Mouse (Mus musculus): ENCODE results near the gene Uqcc2. TPM values are rescaled to one million over a fixed set of nuclear protein-coding genes. Genes with fewer than 3 reads are reported as not detected.

Uqcc2 gene
- total RNA-seq, 2 experiments from 2014 or later, result 245 to 370 TPM

DNA sequence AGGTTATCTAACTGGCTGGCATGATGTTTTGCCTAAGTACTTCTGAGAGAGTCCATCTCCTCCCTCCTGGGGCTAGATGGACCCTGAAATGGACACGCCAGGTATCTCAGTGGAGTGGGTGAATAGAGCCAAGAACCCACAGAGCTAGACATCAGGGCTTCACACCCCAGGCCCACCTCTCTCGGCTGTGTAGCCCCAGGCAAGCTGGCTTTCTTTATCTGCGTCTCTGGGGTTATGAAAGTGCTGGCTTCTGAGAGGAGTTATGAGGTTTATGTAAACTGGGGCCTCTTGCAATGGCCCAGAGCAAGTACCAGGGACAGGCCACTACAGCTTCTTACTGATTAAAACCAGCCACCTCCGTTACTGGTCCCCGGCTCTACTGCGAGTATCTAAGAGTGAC lies 21.2 kb upstream of the Uqcc2 start:
- DNase-seq, result no peak

DNA sequence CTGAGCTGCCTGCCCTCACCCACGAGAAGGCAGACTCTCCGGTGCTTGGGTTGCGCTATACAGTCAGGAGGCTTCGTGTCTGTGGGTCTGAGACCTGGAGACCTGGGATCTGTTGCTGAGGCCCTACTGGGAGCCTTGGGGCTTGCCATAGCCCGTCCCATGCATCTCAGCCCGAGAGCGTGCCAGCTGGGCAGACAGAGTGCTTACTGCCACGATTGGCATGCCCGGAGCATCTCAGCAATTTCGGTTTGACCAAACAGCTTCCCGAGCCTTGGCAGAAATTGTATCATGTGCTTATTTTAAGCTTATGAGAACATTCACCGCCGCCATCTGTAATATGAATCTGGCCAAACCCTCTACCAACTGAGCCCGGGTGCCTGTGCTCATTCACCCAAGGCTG lies 20.5 kb upstream of the Uqcc2 start:
- DNase-seq, result no peak

DNA sequence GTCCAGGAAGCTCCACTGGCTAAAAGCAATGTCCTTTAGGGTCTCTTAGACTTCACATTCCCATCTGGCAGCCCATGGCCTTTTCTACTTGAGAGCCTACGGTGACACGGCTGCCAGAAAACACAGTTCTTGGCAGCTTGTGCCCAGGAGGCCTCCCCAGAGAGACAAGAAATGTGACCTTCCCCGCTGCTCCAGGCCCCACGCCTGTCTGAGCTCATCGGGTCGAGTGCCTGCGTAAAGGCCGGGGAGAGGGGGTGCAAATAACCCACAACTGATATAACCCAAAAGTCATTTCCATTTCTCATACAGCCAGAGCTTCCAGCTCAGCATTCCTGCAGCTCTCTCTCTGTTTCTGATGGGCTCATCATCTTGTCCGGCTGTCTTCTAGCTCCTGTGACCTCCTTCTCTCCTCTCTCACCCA lies 20.1 kb upstream of the Uqcc2 start:
- DNase-seq, result peak; percentile 80 to 85

DNA sequence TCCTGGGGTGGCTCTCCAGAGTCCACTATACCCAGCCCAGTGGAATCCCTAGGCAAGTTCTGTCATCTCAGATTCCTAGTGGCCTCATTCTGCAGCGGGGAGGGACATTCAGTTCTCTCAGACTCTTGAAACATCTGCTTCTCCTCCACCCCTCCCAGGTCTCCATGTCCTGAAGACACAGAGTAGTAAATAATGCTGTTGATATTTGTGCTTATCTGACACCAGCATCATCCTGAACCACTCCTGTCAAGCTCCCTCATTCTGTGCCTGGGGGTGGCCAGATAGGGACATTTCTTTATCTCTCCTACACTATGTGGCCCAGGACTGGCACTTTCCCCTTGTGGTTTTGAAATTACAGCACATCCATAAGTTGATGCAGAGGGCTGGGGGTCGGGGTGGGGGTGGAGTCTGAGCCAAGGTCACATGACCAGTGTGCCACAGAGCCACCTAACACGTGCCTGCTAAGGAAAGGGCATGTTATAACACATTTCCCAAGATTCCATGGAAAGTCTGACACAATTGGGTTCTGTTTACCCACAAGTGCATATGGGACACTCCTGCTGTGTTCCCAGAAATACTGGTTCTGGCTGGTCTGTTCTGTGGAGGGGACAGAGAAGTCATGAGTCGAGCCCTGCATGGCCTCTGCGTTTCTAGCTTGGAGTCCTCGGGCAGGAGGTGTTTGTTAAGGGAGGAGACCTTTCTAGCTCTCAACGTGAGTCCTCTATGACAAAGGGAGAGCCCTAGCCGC lies 19.4 kb upstream of the Uqcc2 start:
- no peak for DNase-seq

DNA sequence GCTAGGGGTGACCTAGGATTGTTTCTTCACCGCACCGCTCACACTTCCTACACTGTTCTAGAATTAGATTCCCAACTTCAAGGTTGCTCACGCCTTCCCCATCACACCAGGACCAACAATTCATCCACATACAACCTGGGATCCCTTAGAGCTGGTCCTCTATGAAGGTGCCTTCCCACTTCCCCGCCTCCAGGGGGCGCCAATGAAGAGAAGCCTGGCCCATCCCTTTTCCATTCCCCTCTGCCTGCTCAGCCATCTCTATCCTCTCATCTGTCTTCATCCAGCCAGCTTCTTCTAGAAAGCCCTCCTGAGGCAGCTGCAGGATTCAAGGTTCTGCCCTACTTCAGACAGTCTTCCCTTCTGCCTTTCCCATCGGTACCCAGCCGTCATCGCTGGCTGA lies 17.7 kb upstream of the Uqcc2 start:
- peak in 1 of 2 experiments; percentile 49 for DNase-seq

DNA sequence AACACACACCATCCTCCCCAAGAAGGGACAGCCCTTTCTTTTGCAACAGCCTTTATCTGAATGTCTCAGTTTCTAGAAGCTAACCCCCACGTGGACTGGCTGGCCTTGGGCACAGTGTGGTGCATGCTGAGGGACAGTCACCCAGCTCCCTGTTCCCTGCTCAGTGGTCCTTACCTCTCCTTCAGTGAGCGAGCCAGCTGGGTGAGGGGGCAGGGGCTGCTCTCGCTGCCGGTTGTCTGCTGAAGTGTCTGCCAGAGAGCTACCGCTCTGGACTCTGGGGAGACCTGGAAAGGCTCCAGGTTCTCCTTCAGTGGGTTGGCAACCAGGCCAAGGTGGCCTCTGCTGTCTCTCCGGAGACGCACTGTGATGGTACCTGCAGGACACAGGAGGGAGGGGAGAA lies 17.2 kb upstream of the Uqcc2 start:
- DNase-seq, result peak; percentile 72 to 75

DNA sequence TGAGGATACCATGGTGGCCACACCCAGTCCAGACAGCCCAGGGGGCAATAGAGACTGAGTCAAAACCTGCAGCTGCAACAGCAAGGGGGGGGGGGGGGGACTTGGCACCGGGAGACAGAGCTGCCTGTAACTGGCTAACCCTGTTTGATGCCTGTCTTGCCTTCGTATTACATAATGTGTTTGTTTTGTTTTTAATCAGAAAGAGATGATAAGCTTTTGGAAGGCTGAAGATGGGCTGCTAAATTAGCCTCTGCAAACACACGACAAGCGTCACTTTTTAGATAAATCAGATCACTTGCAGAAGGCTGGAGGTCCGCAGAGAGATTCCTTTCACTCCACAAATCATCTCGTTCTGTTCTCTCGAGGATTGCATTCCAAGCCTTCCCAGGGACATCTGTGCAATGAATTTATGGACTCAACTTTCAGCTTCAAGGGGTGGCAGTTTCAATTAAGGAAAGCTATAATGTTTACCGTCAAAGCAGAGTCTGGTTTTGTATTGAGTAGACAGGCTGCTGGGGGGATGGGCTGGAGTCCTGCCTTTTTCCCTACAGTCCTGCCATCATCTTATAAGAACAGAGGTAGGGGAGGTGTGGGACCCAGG lies 12.7 kb upstream of the Uqcc2 start:
- DNase-seq, result no peak

DNA sequence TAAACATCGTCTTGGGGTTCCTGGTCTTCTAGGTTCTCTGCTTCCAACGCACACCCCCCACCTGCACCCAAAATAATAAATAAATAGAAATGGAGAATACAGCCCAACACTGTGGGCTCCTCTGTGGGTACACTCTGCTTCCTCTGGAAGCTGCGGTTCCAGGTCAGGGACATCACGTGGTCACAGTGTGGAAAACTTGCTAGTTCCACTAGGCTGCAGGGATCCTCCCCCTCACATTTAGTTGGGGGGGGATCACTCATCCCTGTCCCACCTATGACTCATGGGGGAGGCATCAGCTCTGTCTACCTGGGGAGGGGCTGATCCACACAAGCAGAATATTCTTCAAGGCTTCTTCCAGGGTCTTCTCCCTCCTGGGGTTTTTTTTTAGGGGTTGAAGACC lies 10.4 kb upstream of the Uqcc2 start:
- no peak for DNase-seq

DNA sequence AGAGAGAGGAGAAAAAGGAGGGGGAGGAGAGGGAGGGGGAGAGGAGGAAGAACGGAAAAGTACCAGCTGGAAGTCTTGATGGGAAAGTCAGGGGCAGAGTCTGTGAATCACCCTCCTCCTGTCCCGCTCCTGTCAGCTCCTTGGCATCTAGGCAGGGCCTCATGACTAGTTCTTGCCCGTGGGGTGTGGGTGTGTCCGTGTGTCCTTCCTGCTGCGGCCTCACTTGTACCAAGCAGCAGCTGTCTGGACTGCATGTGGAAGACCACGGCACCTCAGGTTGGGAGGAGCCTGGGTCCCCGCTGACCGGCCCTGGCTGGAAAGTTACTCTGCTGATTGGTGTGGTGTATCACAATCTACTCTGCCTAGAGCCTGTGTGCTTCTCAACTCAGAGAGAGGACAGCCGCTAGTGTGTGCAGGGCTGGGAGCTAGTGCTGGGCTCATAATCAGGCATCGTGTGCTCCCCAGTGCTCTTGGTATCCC lies 8.3 kb upstream of the Uqcc2 start:
- peak; percentile 72 to 75 for DNase-seq

DNA sequence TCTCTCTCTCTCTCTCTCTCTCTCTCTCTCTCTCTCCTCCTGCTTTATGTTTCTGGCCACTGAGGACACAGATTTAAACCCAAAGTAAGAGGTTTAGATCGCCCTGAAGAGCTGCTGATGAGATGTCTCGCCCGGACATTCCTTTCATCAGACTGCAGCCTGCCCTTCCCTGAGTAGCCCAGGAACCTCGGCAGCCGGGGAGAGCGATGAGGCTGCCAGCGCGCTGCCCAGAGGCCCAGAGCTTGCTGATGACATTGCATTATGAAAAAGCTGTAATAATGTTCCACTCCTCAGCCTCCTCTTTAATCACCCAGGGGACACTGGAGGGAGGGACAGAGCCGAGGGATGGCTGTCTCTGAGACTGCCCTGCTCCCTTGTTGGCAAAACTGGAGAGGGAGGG lies 6.5 kb upstream of the Uqcc2 start:
- no peak for DNase-seq

DNA sequence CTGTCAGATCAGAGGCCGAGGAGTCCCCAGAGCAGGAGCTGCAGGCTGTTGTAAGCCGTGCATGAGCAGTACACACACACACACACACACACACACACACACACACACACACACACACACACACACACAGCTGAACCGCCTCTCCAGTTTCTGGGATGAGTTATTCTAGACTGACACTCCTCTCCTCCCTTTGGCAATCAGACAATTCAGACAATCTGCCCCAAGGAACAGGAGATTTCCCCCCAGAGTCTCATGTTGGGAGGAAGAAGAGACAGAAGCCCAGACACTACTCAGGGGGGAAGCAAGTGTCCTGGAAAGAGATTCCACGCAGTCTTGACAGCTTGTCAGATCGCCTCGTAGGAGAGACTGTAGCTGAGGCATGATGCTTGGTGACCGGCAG lies 5.6 kb upstream of the Uqcc2 start:
- no peak for DNase-seq

DNA sequence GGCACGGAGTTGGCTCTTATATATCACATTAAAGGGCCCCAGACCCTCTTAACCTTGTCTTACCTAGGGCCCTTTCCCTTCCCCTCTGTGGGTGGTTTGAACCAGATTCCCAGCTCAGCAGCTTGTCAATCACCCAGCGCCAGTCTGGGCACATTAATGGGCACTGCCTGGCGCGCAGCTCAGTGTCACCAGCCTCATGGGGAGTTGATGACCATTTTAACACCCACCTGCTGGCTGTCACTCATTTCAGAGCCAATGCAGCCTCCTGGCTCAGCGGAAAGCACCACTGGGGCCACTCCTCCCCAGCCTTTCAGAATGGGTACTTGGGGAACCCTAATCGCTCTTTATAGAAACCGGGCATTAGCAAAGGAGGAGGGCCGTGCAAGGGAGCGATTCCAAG lies 4.7 kb upstream of the Uqcc2 start:
- DNase-seq, result no peak

DNA sequence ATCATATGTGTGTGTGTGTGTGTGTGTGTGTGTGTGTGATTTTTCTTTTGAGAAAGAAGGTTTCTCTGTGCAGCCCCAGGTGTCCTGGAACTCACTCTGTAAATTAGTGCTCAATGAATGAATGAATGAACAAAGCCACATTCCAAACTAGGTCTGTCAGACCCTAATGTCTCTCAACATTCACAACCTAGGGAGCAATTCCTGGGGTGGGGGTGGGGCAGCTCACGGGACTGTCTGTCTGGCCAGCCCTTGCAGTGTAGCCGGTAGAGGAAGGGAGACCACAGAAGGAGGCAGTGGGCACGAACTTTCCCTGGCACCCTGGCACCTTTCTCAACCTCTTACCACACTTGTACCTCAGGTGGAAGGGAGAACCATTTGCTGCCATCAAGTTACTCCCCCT lies 999 bp upstream of the Uqcc2 start:
- DNase-seq, result no peak

DNA sequence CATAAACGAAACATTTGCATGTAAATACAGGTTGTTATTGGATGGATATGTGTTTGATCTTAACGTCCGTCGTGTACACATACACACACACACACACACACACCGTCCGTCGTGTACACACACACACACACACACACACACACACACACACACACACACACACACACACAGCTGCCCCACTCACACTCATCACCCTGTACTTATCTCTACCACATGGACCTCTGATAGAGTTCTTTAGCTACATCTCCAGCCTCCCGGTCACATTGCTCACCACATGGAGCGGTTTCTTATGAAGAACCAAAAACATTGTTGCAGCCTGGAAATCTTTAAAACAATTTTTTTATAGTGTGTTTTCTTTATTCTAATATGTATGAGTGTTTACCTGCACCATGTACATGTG lies 471 bp upstream of the Uqcc2 start:
- DNase-seq, result no peak

DNA sequence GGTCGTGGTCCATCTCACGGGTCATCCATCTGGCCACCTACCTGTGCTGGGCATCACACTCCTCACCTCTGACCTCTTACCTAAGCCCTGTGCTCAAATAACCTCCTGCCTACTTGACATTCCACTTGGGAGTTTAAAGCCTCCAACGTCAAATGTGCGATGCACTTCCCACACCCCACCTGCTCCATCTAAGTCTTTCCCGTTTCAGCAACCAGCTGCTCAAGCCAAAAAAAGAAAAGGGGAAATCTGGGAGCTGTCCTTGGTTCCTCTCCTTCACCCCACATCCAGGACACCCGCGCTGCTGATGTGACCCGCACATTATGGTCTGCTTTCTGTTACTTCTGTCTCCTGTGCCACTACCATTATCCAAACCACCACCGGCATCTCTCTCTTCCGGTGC lies 1.5 kb downstream of the Uqcc2 start:
- no peak for DNase-seq

DNA sequence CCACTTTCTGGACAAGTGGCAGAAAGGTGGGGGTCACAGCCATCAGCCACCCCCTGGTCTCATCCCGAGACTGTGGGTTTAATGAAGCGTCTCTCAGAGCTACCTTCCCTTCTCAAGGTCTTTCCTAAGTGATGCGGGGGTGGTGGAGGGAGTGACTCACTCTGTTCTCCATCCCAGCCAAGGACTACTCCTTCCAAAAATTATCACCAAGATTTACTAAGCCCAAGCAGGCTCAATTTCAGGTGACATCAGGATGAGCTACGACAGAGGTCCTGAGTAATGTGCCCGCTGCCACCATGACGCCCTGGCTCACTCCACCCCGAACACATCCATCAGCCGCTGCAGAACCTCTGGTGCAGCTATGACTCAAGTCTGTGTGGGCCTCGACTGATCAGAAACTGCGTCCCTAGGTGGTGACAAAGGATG lies 2.5 kb downstream of the Uqcc2 start:
- peak; percentile 78 to 80 for DNase-seq

DNA sequence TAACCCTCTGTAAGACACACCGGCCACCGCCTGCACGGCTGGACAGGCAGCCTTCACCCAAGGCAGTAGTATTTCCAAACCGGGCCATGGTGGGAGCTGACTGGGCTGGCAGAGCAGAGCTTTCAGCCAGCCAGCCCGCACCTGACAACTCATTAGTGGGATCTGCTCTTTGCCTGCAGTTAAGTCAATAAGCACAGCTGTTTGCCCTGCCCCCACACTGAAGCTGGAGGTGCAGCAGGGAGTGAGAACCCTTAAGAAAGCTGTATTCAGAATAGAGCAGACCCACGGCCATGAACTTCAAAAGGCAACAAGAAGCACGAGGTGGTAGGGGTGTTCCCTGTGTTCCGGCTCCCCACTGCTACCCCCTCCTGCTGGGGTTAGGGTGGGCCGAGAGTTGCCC lies 3.5 kb downstream of the Uqcc2 start:
- no peak for DNase-seq

DNA sequence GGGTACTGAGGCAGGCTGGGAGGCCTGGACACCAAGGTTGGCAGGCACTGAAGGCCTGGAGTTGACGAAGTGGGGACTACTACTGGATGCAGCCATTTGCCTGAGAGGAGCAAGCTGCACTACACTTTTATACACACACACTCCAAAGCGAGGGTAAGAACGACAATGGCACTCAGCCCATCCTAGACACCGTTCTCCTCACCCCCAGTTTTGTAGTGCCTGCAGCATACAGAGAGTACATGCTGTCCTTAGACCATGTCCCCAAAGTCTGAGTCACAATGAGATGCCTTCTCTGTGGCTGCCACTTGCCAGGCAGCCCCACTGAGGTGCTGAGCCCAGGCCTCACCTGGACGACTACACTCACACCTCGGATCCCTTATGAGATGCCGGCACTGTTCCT lies 3.9 kb downstream of the Uqcc2 start:
- no peak for DNase-seq

DNA sequence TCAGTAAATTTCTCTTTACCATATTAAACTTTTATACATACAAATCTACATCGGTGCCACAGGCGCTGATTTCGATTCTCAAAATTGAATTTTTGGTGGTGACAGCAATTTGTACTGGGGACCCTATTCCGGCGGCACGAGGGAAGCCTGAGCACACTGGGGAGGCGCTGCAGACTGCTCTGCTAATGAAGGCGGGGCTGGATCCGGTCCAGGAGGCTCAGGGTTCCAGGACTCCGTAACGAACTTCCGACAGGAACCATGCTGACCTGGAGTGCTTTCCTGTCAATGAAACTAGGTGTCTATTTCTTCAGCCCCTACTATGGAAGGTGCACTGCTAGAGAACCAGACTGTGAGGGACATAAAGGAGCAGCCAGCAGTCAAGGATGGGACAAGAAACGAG lies 4.4 kb downstream of the Uqcc2 start:
- DNase-seq, result no peak

DNA sequence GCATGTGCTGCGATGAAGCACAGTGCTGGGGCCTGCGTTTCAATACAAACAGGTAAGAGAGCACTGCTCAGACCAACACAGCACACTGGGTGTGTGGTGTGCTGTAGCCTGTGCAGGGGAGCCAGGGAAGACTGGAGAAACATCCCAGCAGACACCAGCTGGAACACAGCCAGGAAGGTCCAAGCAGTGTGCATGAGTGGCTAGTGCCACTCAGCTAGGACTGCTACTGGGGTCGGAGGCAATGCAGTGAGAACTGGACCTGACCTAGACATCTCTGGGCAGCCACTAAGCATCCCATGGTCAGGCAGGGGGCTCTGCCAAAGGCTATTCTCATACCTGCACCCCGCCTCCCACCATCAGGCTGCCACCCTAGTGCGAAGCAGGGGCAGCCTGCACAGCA lies 5.5 kb downstream of the Uqcc2 start:
- DNase-seq, result no peak

DNA sequence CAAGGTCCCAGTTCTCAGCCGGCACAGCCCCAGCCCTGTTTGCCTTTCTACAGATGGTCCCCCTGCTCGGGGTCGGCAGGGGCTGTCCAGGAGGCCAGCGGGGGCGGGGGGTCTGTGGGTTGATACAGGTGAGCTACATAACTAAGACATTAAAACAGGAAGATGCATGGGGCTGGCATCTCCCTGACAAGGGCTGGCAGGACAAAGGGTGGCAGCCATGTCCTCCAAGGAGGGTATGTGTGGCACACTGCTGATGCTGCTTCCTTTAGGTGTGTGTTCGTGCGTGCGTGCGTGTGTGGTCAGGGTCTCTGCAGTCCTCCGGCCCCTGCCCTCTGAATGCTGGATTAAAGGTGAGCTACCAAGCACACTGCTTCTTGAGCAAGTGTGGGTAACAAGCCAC lies 6.7 kb downstream of the Uqcc2 start:
- DNase-seq, result no peak

DNA sequence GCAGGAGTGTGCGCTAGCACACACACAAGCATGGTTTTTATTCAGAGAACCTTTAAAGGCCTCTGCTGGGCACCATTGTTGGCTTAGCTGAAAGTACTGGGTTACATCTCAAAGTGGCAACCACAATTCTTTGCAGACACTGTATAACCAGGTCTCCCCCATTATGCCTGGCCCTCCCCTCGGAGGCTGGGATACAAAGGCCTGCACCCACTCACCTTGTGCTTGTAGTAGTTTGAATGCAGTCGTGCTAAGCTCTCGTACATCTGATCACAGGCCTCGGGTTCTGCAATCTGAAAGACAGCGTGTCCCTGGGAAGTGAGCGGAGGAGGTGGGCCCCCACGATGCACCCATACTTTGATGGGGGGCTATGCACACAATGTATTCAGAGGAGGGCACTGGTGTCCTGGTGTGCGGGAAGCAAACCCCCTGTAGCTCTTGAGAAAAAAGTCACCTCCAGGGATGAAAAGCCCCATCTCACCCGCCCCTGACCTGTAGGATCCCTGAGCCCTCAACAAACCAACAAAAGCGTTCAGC lies 8.0 kb downstream of the Uqcc2 start:
- no peak for DNase-seq

DNA sequence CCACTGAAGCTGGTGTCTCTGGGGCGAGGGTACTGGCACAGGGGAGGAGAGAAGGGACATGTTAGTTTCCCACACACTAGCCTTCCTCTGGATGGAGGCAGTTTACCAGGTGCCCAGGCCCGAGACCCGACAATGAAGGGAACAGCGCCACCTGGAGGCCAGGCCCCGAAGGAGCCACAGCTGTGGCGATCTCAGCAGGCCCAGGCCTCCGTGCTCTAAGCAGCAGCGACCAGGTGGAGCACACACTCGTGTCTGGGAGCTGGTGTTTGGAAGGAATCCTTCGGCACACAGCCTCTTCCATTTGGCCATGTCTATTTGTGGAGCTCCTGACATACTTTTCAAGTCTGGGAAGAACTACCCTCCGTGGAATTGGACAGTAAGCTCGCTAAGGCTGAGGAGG lies 8.5 kb downstream of the Uqcc2 start:
- peak; percentile 82 to 87 for DNase-seq

DNA sequence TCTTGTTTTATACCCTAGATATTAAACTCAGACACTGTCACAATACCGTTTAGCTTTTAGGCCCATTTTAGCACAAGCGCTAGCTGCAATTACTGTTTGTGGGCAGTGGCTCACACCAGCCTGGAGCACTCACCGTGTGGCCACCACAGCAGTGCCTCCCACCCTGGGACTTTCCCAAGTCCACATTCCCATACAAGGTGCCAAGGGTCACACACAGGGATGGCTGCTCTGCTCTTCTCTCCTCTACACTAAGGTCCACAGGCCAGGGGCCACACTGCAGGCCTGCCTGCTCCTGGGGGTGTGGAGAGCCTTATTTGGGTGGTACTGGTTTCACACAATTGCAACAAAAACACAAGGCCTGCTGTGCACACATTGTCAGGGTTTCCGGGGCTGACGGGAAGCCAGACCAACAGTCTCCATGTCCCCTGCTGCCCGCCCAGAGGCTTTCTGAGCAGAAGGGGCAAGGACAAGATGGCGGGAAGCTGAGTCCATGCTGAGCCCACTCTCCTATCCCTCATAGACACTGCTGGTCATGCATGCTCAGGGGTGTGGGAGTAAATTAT lies 9.8 kb downstream of the Uqcc2 start:
- no peak for DNase-seq
